Mouse (Mus musculus): ENCODE results near the gene Dhrs1.

- no peak for TF ChIP-seq CTCF (IDR thresholded peaks at IDR 0.05; ENCODE audit: low read depth)
- no peak for TF ChIP-seq EP300 (IDR thresholded peaks at IDR 0.05; ENCODE audit: low read depth)
These were observed 20.2 kb upstream of the Dhrs1 start, which contains the start of gene Ltb4r1 for GRCm38 (mm10) chr14:55765696-55766095.
